Mouse (Mus musculus) cerebellum, adult 2 months (tissue): ENCODE results near the gene Tnxb.
"Not testable (repeated sequence)": the region's sequence is repeated elsewhere in the genome, so short reads cannot be mapped to it uniquely, and the experiment has no call there.

ENCODE experiments used
- CTCF ChIP-seq: fragments of 200-500 bp; IDR thresholded peaks from 2 replicates; pipeline ENCODE4 v1.5.1; 2011; ENCODE audit warnings: low read depth, mild to moderate bottlenecking, control low read depth, low read length, moderate library complexity, borderline replicate concordance; ENCODE audit not compliant: insufficient read depth
- POLR2A ChIP-seq: fragments of 200-500 bp; IDR thresholded peaks from 2 replicates; pipeline ENCODE4 v1.6.1; 2011; ENCODE audit warnings: low read length, control low read depth, borderline replicate concordance; ENCODE audit not compliant: insufficient read depth

DNA sequence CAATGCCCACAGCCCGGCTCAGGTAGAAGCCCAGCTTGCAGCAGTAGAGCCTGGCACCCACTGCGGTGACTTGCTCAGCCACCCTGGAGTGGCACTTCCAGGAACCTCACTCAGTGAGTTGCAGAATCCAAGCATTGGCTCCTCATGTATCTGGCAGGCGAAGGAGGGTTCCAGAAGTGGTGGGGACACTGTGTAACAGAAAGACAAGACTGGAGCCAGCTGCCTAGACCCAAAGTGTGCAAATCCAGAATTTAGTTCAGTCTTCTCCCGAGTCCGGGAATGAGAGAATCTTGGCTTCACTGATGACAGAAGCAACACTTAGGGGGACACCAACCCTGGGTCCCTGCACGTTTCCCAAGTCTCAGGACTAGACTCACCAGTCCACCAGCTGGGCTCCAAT is 74.3 kb downstream of the Tnxb start:
- TF ChIP-seq CTCF, POLR2A: not testable (repeated sequence)
